Mouse (Mus musculus) stomach, embryonic 16.5 days (tissue): ENCODE measurements around the gene Thumpd1. TPM values are rescaled to one million over a fixed set of nuclear protein-coding genes. Genes with fewer than 3 reads are reported as not detected.

Experiments used
- ATAC-seq: fragments of 200-750 bp; cut with Nextera tagmentation; 2 replicates; pipeline ENCODE4 v1.8.0; 2017; ENCODE audit warnings: moderate number of reproducible peaks, moderate TSS enrichment; ENCODE audit not compliant: insufficient read depth, low FRiP score
- H3K27ac ChIP-seq: fragments of 300-500 bp; sonication (generic); 2 replicates; pipeline ENCODE4 v1.5.1; 2014; ENCODE audit warnings: low read length
- H3K27me3 ChIP-seq: fragments of 300-500 bp; sonication (generic); 2 replicates; pipeline ENCODE4 v1.6.1; 2014; ENCODE audit warnings: low read length, control low read depth, mixed read lengths; ENCODE audit not compliant: control insufficient read depth, insufficient read depth
- H3K36me3 ChIP-seq: fragments of 300-500 bp; sonication (generic); 2 replicates; pipeline ENCODE4 v1.6.1; 2014; ENCODE audit warnings: low read length; ENCODE audit not compliant: control insufficient read depth, insufficient read depth
- H3K4me1 ChIP-seq: fragments of 300-500 bp; sonication (generic); 2 replicates; pipeline ENCODE4 v1.6.1; 2014; ENCODE audit warnings: low read length, control low read depth, mixed read lengths; ENCODE audit not compliant: control insufficient read depth, insufficient read depth
- H3K4me2 ChIP-seq: fragments of 300-500 bp; sonication (generic); 2 replicates; pipeline ENCODE4 v1.6.1; 2014; ENCODE audit warnings: low read depth, low read length, mixed read lengths
- H3K4me3 ChIP-seq: fragments of 300-500 bp; sonication (generic); replicated peaks from 2 replicates; pipeline ENCODE4 v1.5.1; 2014; ENCODE audit warnings: mild to moderate bottlenecking, low read length
- H3K9ac ChIP-seq: fragments of 300-500 bp; sonication (generic); 2 replicates; pipeline ENCODE4 v1.6.1; 2014; ENCODE audit warnings: low read length
- H3K9me3 ChIP-seq: fragments of 300-500 bp; sonication (generic); replicated peaks from 2 replicates; pipeline ENCODE4 v1.6.1; 2016; ENCODE audit warnings: low read length, control low read depth; ENCODE audit not compliant: control insufficient read depth
- WGBS: fragments of 180-500 bp; shearing (Covaris S2); extraction: QIAGEN DNeasy Blood & Tissue Kit; methylation state at CpG from one replicate; pipeline ENCODE4 v1.1.7; 2014; 5-methylcytosine and 5-hydroxymethylcytosine counted together
- polyA plus RNA-seq: library from polyadenylated mRNA; unstranded; fragments of >200 nt; fragmentation: Nextera tagmentation; extraction: Ambion mirVana; gene quantifications from 2 replicates; pipeline ENCODE4 v1.2.1, GENCODE M21; 2015

The Thumpd1 gene
- polyA plus RNA-seq, 1 experiment from 2014 or later = 62.3 TPM

- H3K36me3 ChIP-seq = no peaks in the 10 kb centered on the region
- no peak overlapping the region for H3K9ac ChIP-seq
- no peaks in the 10 kb centered on the region for H3K27me3 ChIP-seq
- 74% methylated on average over 4 of the region's 4 CpGs for WGBS
- no peak overlapping the region for H3K4me3 ChIP-seq
- no peak overlapping the region for H3K27ac ChIP-seq
- H3K4me2 ChIP-seq = no peak overlapping the region
- no peaks in the 10 kb centered on the region for H3K9me3 ChIP-seq
- no peaks in the 10 kb centered on the region for H3K4me1 ChIP-seq
- no peak for ATAC-seq
Observed at GRCm38 (mm10) chr7:119692302-119692701, 28.3 kb downstream of the Thumpd1 start.

GRCm38 (mm10) chr7:119689726-119690125 is 30.9 kb downstream of the Thumpd1 start, which contains the start of gene Acsm4:
Acsm4 (plus strand) TSS chr7:119690026.
- 71% methylated on average over 5 of the region's 5 CpGs for WGBS
- Histone ChIP-seq H3K27me3 (no peaks in the 10 kb centered on the region), H3K27ac (no peak within 1 kb of the TSS), H3K4me1 (no peaks in the 10 kb centered on the region), H3K9ac (no peak within 1 kb of the TSS), H3K36me3 (no peaks in the 10 kb centered on the region), H3K9me3 (no peaks in the 10 kb centered on the region), H3K4me3 (no peak within 1 kb of the TSS), H3K4me2 (no peak within 1 kb of the TSS)
- no peak for ATAC-seq

- H3K4me3 ChIP-seq = no peak overlapping the region
- H3K27ac ChIP-seq = no peak overlapping the region
- H3K9ac ChIP-seq = no peak overlapping the region
- WGBS = 54% methylated on average over 4 of the region's 4 CpGs
- no peaks in the 10 kb centered on the region for H3K4me1 ChIP-seq
- H3K27me3 ChIP-seq = no peaks in the 10 kb centered on the region
- ATAC-seq = no peak
- H3K36me3 ChIP-seq = no peaks in the 10 kb centered on the region
- H3K4me2 ChIP-seq = no peak overlapping the region
- no peaks in the 10 kb centered on the region for H3K9me3 ChIP-seq
Observed at GRCm38 (mm10) chr7:119682699-119683098, 37.9 kb downstream of the Thumpd1 start.

- ATAC-seq = no peak
- WGBS = 67% methylated on average over 8 of the region's 8 CpGs
- H3K9me3 ChIP-seq = no peaks in the 10 kb centered on the region
- no peaks in the 10 kb centered on the region for H3K27me3 ChIP-seq
- no peak overlapping the region for H3K9ac ChIP-seq
- H3K36me3 ChIP-seq = no peaks in the 10 kb centered on the region
- H3K4me3 ChIP-seq = no peak overlapping the region
- H3K4me1 ChIP-seq = no peaks in the 10 kb centered on the region
- no peak overlapping the region for H3K4me2 ChIP-seq
- H3K27ac ChIP-seq = no peak overlapping the region
Observed at GRCm38 (mm10) chr7:119680107-119680506, 40.5 kb downstream of the Thumpd1 start.

GRCm38 (mm10) chr7:119673465-119673864 is 47.1 kb downstream of the Thumpd1 start:
- Histone ChIP-seq H3K9ac (no peak overlapping the region), H3K4me2 (no peak overlapping the region), H3K4me3 (no peak overlapping the region), H3K4me1 (no peaks in the 10 kb centered on the region), H3K27me3 (no peaks in the 10 kb centered on the region), H3K9me3 (no peaks in the 10 kb centered on the region), H3K36me3 (no peaks in the 10 kb centered on the region), H3K27ac (no peak overlapping the region)
- ATAC-seq = no peak
- WGBS = 18% methylated on average over 6 of the region's 6 CpGs

- Histone ChIP-seq H3K36me3 (no peaks in the 10 kb centered on the region), H3K9ac (no peak overlapping the region)
- ATAC-seq = no peak
Observed at GRCm38 (mm10) chr7:119670925-119671324, 49.7 kb downstream of the Thumpd1 start.

GRCm38 (mm10) chr7:119670395-119670794 is 50.2 kb downstream of the Thumpd1 start:
- Histone ChIP-seq H3K9me3 (no peaks in the 10 kb centered on the region), H3K9ac (no peak overlapping the region), H3K27ac (no peak overlapping the region), H3K36me3 (no peaks in the 10 kb centered on the region), H3K4me3 (no peak overlapping the region), H3K4me1 (no peaks in the 10 kb centered on the region), H3K27me3 (no peaks in the 10 kb centered on the region), H3K4me2 (no peak overlapping the region)
- no peak for ATAC-seq
- 56% methylated on average over 5 of the region's 5 CpGs for WGBS

More at GRCm38 (mm10) chr7:119670925-119671324, 49.7 kb downstream of the Thumpd1 start:
- Histone ChIP-seq H3K27ac (no peak overlapping the region), H3K4me1 (no peaks in the 10 kb centered on the region), H3K4me2 (no peak overlapping the region), H3K9me3 (no peaks in the 10 kb centered on the region), H3K27me3 (no peaks in the 10 kb centered on the region), H3K4me3 (no peak overlapping the region)
- 37% methylated on average over 6 of the region's 6 CpGs for WGBS

- H3K4me3 ChIP-seq = no peak overlapping the region
- no peak overlapping the region for H3K27ac ChIP-seq
- no peak overlapping the region for H3K9ac ChIP-seq
- ATAC-seq = no peak
- WGBS = 81% methylated on average over 3 of the region's 3 CpGs
- no peaks in the 10 kb centered on the region for H3K4me1 ChIP-seq
- no peaks in the 10 kb centered on the region for H3K27me3 ChIP-seq
- no peaks in the 10 kb centered on the region for H3K36me3 ChIP-seq
- H3K4me2 ChIP-seq = no peak overlapping the region
- no peaks in the 10 kb centered on the region for H3K9me3 ChIP-seq
Observed at GRCm38 (mm10) chr7:119667893-119668292, 52.7 kb downstream of the Thumpd1 start.
